Mouse (Mus musculus): ENCODE results near the gene Ttc17. TPM values are rescaled to one million over a fixed set of nuclear protein-coding genes. Genes with fewer than 3 reads are reported as not detected.
A peak's percentile ranks its signal among the peaks of the same experiment; 100 is the strongest.

Gene Ttc17
- total RNA-seq, 2 experiments from 2014 or later = 31.1 to 33.3 TPM

DNA sequence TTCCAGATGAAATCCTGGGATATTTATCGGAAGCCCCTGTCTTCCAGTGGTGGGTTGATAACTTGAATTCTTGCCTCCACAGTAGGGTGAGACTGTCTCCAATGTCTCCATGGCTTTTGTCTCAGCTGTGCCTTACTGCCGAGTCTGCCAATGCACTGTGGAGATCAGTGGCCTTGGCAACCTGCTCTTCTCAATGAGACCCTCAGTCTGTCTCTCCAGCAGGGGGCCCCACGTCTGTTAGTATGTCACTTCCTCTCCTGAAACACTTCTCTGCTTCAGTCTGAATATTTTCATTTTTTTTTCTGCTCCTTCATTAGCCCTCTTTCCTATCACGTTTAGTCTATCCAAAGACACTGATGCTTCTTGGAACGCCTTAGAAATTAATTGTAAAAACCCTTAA lies 90.0 kb downstream of the Ttc17 start:
- intact Hi-C loops (cut with DNase I) = no loop called here
- no peak for DNase-seq (ENCODE audit: low spot score in 2 of 2)

DNA sequence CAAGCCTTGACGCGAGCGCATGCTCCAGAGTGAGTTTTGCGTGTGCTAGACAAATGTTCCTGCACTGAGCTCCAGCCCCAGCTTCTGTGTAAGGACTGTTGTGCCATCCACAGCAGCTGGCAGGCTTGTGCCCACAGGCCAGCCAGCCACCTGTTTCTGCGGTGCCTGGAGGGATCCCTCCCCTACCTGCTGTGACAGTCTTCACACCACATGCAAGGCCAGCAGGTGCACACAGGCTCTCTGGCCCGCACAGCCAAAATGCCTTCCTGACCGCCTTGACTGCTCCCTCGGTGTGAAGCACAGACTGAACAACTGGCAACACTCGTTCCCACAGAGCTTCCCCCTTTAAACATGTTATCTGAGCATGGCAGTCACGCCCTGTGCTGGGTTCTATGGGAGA lies 102.5 kb downstream of the Ttc17 start:
- no peak for DNase-seq (ENCODE audit: low spot score in 2 of 2)
- intact Hi-C loops (cut with DNase I) = no loop called here

- intact Hi-C loops (cut with DNase I) = no loop called here
- no peak for DNase-seq (ENCODE audit: low spot score in 2 of 2)
Observed at GRCm38 (mm10) chr2:94302393-94302792, 104.1 kb downstream of the Ttc17 start.

GRCm38 (mm10) chr2:94301749-94302148 lies 104.7 kb downstream of the Ttc17 start:
- intact Hi-C loops (cut with DNase I) = no loop called here
- no peak for DNase-seq (ENCODE audit: low spot score in 2 of 2)

DNA sequence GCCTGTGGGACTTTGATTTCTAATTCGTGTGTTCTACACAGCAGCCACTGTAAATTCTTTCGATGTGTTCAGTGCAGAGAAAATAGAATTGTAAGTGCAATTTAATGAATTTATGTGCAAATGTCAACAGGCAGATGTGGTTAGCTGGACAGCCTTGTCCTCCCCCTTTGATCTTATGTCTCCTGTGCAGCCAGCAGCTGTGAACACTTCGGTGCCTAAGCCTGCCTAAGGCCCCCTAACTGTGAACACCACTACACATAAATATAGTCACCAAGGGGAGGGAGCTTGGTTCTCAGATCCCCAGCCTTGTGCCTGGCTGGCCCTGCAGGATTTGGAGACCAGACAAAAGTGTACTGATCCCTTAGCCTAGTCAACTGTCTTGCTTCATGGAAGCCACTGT lies 109.0 kb downstream of the Ttc17 start:
- intact Hi-C loops (cut with DNase I) = no loop called here

GRCm38 (mm10) chr2:94290483-94290882 lies 116.0 kb downstream of the Ttc17 start:
- intact Hi-C loops (cut with DNase I) = loop anchor here (2.0 kb wide), 2 partner anchors 36 to 256 kb away; no protein-coding TSS in a partner anchor
- peak; percentile 78 to 79 for DNase-seq (ENCODE audit: low spot score in 2 of 2)

More for the DNA sequence above, 109.0 kb downstream of the Ttc17 start:
- no peak for DNase-seq (ENCODE audit: low spot score in 2 of 2)

DNA sequence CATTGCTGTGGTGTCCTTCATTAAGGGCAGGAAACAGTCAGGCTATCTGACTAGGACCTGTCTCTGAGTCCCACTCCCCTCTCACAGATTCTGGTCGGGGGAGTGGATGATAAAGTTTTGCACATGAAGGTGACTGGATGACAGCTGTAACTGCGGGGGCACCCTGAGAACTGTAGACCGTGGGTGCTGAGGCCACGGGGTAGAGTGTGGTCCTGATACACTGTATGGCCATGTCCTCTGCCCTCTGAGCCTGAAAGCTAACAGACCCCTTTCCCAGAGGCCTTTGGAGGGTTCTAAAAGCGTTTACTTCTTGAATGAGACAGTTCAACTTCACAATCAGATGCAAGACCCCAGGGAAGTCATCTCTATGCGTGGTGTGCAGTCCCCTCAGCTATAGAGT lies 116.8 kb downstream of the Ttc17 start:
- intact Hi-C loops (cut with DNase I) = loop anchor here (2.0 kb wide), 2 partner anchors 35 to 255 kb away; no protein-coding TSS in a partner anchor
- DNase-seq (ENCODE audit: low spot score in 2 of 2) = no peak

DNA sequence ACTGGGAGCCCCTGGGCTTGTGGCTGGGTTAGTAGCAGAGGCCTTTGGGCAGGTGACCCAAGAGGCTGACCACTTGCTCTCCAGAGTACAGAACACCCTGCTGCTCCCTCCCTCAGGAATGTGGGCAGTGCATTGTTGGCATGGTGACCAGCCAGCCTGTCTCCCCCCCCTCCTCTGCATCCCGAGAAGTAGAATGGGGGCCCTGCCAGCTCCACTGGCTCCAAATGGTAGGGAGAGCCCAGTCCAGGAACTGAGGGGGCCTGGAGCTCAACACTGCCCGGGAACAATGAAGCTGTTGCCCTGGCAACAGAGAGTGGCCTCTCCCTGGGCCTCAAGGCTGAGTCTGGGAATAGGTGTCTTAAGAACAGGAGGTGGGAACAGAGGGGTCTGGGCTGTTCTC lies 117.3 kb downstream of the Ttc17 start:
- intact Hi-C loops (cut with DNase I) = no loop called here
- peak; percentile 46 to 67 for DNase-seq (ENCODE audit: low spot score in 2 of 2)

DNA sequence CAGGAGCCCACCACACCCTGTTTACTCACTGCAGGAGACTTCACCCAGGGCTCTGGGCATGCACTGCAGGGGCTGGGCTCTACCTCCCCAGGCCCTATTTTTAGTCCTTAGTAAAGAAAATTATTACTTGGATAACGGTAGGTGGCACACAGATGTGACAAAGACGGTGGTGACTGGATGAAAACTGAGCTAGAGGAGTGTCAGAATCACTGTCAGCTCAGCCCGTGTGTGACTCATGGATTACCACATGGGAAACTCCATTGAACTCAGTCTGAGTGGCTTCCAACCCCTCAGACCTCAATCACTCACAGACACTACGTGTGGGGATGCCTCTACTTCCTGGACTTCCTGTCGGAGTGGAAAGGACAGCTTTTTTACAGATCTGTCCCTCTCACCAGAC lies 118.4 kb downstream of the Ttc17 start:
- intact Hi-C loops (cut with DNase I) = no loop called here
- no peak for DNase-seq (ENCODE audit: low spot score in 2 of 2)

DNA sequence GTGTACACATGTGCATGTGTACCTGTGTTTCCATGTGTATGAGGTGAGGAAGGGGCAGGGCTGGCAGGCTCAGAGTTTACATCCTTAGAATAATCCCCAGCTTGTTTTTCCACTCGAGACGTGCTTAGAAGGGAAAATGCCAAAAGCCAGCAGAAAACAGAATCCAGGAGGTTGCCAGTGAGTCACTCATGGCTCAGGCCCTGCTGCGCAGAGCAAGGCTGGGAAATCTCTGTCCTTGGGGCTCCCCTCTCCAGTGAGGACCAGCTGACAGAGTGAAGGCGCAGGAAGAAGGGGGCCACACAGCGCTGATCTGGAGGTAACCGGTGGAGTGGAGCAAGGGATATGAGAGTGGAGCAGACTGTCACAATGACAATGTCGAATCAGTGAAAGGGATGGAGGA lies 119.1 kb downstream of the Ttc17 start:
- intact Hi-C loops (cut with DNase I) = no loop called here
- no peak for DNase-seq (ENCODE audit: low spot score in 2 of 2)

GRCm38 (mm10) chr2:94283526-94283925 lies 123.0 kb downstream of the Ttc17 start:
- intact Hi-C loops (cut with DNase I) = no loop called here

DNA sequence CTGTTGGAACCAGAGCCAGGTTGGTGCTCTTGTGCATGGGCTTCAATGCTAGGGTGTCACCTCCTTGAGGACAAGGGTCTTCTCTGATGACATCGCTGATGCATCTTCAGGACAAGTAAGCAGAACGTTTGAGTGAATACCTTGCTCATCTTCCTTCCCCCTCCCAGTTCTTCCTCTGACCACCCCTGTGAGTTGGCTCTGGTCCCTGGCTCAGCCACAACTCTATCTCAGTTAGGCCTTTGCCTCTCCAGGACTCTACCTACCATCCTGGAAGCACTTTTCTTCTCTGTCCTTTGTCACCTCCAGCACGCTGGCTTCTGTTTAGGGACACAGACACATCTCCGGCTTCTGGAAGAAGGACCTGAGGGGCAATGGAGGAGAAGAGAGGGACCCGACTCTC lies 126.9 kb downstream of the Ttc17 start:
- DNase-seq (ENCODE audit: low spot score in 2 of 2) = no peak
- intact Hi-C loops (cut with DNase I) = no loop called here

More at GRCm38 (mm10) chr2:94283526-94283925, 123.0 kb downstream of the Ttc17 start:
- DNase-seq (ENCODE audit: low spot score in 2 of 2) = no peak

GRCm38 (mm10) chr2:94276103-94276502 lies 130.4 kb downstream of the Ttc17 start:
- intact Hi-C loops (cut with DNase I) = no loop called here

DNA sequence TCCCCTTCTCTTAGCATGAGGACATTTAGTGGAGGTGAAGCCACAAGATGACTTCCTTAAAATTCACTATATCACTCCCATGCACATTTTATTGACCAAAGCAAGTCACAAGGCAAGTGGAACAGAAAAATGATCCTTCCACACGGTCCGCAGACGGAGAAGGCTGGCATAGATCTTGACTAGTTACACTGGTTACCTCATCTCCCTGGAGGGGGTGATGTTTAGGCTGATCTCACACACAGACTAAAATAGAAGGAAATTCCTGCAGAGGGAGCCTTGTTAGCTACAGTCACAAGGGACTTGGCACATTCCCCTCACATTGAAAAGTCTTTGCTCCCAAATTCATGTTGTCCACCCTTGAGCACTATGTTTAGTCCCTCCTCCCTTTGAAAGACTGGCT lies 130.8 kb downstream of the Ttc17 start:
- intact Hi-C loops (cut with DNase I) = no loop called here
- peak in 1 of 2 experiments; percentile 52 for DNase-seq (ENCODE audit: low spot score in 2 of 2)

More at GRCm38 (mm10) chr2:94276103-94276502, 130.4 kb downstream of the Ttc17 start:
- DNase-seq (ENCODE audit: low spot score in 2 of 2) = no peak

GRCm38 (mm10) chr2:94273154-94274021 lies 133.1 kb downstream of the Ttc17 start:
- DNase-seq (ENCODE audit: low spot score in 2 of 2) = peak; percentile 90 to 94
- intact Hi-C loops (cut with DNase I) = no loop called here

DNA sequence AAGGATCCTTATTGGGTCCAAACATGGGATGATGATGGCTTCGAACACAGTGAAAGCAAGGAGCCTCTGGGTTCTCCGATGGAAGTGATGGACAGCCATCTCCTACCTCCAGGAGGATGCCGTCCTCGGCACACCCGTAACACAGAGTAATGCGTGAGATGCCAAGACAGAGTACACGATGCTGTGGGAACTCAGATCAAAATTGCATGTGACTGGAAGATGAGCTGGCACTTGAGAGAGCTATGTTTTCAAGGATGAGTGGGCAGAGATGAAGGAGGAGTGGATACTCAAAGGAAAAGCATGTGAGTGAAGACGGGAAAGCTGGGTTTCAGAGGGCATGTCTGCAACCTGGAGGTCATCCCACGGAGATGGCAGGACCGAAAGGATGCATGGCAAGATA lies 135.3 kb downstream of the Ttc17 start:
- no peak for DNase-seq (ENCODE audit: low spot score in 2 of 2)
- intact Hi-C loops (cut with DNase I) = no loop called here

GRCm38 (mm10) chr2:94268835-94269234 lies 137.7 kb downstream of the Ttc17 start:
- intact Hi-C loops (cut with DNase I) = no loop called here
- peak in 1 of 2 experiments; percentile 63 for DNase-seq (ENCODE audit: low spot score in 2 of 2)

DNA sequence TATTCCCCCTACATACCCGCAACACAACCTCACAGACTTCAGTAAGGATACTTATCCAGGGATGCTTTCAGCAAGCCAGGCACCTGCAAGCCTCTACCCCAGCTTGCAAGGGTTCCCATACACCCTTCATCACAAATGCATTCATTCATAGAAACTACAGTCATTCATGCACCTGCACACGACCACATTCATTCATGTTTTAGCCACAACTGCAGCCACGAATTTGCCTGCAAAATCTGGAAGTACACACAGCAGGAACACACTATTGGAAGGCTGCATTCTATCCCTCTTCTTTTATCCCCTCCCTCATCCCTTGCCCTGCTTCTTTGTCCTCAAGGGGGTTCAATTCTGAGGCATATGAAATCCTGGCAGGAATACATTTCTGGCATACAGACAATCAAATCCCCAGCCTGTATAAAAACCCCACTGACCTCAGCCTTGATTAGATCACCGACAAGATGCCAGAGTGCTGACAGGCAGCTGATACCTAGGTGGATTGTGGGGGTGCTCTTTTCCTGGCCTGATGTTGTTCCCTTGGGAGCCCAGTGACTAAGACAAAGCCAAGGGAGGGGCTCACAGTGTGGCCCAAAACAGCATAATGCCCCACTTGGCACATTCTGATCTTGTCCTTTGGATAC lies 139.2 kb downstream of the Ttc17 start:
- intact Hi-C loops (cut with DNase I) = no loop called here
- no peak for DNase-seq (ENCODE audit: low spot score in 2 of 2)

DNA sequence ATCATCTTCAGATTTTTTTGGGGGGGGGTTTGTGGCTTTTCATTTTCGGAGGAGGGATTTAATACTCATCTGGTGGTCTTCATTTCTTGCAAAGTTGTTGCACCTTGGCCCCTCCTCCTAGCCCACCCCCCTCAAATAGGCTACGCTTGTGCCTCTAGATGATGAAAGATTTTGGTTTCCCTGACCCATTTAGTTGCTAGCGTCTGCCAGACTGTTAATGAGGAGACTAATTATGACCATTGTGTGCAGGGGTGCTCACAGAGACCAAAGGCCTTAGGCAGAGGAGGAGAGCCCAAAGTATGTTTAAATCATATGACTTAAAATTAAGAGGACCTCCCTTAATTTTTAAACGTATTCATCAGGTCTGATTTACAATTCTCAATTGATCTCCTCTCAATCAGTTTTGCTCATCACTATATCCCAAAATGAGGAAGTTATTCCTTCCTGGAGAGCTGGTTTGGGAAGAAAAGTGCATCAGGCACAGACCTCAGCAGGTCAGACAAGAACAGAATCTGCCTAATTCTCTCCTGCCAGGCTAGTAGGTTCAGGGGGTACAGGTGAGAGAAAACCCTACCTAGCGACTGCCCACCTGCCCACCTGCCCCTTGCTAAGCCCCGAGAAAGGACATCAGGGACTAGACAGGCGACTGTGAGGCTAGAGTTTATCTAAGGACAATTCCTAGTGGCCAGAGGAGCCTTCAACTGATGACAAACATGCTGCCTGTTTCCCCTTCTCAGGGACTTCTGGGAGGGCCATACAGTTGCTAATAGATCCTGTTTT lies 139.9 kb downstream of the Ttc17 start:
- DNase-seq (ENCODE audit: low spot score in 2 of 2) = no peak
- intact Hi-C loops (cut with DNase I) = no loop called here

Measured in left cerebral cortex, postnatal 14 days (tissue).